Mouse (Mus musculus) small intestine, adult 2 months (tissue): ENCODE data around the gene Zfp36l1. TPM values are rescaled to one million over a fixed set of nuclear protein-coding genes. Genes with fewer than 3 reads are reported as not detected.

Experiments used
- H3K27ac ChIP-seq: fragments of 200-500 bp; 2 replicates; pipeline ENCODE4 v1.5.1; 2012; ENCODE audit warnings: low read depth, low read length, control low read depth, inconsistent platforms; ENCODE audit not compliant: insufficient read depth
- H3K27me3 ChIP-seq: fragments of 200-500 bp; 2 replicates; pipeline ENCODE4 v1.6.1; 2012; ENCODE audit warnings: mild to moderate bottlenecking, moderate library complexity, low read length, inconsistent platforms; ENCODE audit not compliant: control insufficient read depth, insufficient read depth
- H3K36me3 ChIP-seq: fragments of 200-500 bp; 2 replicates; pipeline ENCODE4 v1.6.1; 2012; ENCODE audit warnings: mild to moderate bottlenecking, low read length, control low read depth, inconsistent platforms; ENCODE audit not compliant: control insufficient read depth, insufficient read depth
- H3K4me1 ChIP-seq: fragments of 200-500 bp; 2 replicates; pipeline ENCODE4 v1.6.1; 2012; ENCODE audit warnings: low read length, inconsistent platforms, mixed read lengths; ENCODE audit not compliant: control insufficient read depth, insufficient read depth, insufficient read length
- H3K4me3 ChIP-seq: fragments of 200-500 bp; 2 replicates; pipeline ENCODE4 v1.5.1; 2012; ENCODE audit warnings: low read depth, mild to moderate bottlenecking, control low read depth, inconsistent platforms, low read length, moderate library complexity
- CTCF ChIP-seq: fragments of 200-500 bp; IDR thresholded peaks from 2 replicates; pipeline ENCODE4 v1.5.1; 2012; ENCODE audit warnings: low read depth, mild to moderate bottlenecking, control low read depth, inconsistent platforms, low read length, moderate library complexity, mixed read lengths; ENCODE audit not compliant: insufficient replicate concordance, insufficient read length; ENCODE audit errors: extremely low read depth
- POLR2A ChIP-seq: fragments of 200-500 bp; IDR thresholded peaks from 2 replicates; pipeline ENCODE4 v1.6.1; 2012; ENCODE audit warnings: low read depth, mild to moderate bottlenecking, control low read depth, inconsistent platforms, low read length, moderate library complexity
- WGBS: fragments of 180-500 bp; shearing (Covaris S2); methylation state at CpG from one replicate; pipeline ENCODE4 v1.1.7; 2018; 5-methylcytosine and 5-hydroxymethylcytosine counted together
- polyA plus RNA-seq: library from polyadenylated mRNA; depleted of rRNA; stranded (reverse); fragments of >200 nt; gene quantifications from 2 replicates; pipeline ENCODE4 v1.2.3, GENCODE M21; 2012

Gene Zfp36l1
- polyA plus RNA-seq, 1 experiment, result 118 TPM

- no peak for TF ChIP-seq CTCF
- TF ChIP-seq POLR2A, result no peak
- H3K27me3 ChIP-seq, result no peaks in the 10 kb centered on the region
- H3K27ac ChIP-seq, result no peak overlapping the region
- peaks cover 15% of the 10 kb centered on the region; the same call in 1 of the 2 replicates for H3K4me1 ChIP-seq
- 27% methylated on average over 8 of the region's 8 CpGs for WGBS
- H3K4me3 ChIP-seq, result no peak overlapping the region
- H3K36me3 ChIP-seq, result no peaks in the 10 kb centered on the region
These were observed 21.7 kb downstream of the Zfp36l1 start for GRCm38 (mm10) chr12:80091080-80091479.

- WGBS, result 81% methylated on average over 5 of the region's 5 CpGs
- TF ChIP-seq POLR2A, result no peak
- TF ChIP-seq CTCF, result no peak
- Histone ChIP-seq H3K36me3 (no peaks in the 10 kb centered on the region), H3K27me3 (no peaks in the 10 kb centered on the region), H3K4me3 (no peak overlapping the region), H3K27ac (peak overlapping the region; percentile 29; the same call in 1 of the 2 replicates), H3K4me1 (peaks cover 15% of the 10 kb centered on the region; the same call in 1 of the 2 replicates)
These were observed 22.3 kb downstream of the Zfp36l1 start for GRCm38 (mm10) chr12:80090529-80090928.

GRCm38 (mm10) chr12:80088143-80088542 is 24.7 kb downstream of the Zfp36l1 start:
- 34% methylated on average over 4 of the region's 4 CpGs for WGBS
- H3K36me3 ChIP-seq, result no peaks in the 10 kb centered on the region

GRCm38 (mm10) chr12:80084446-80085112 is 28.2 kb downstream of the Zfp36l1 start:
- WGBS, result 31% methylated on average over 7 of the region's 7 CpGs
- no peak overlapping the region for H3K4me3 ChIP-seq
- H3K4me1 ChIP-seq, result peaks cover 23% of the 10 kb centered on the region; the same call in 1 of the 2 replicates
- H3K27ac ChIP-seq, result peak overlapping the region; percentile 69
- no peaks in the 10 kb centered on the region for H3K36me3 ChIP-seq
- TF ChIP-seq CTCF (no peak), POLR2A (no peak)
- no peaks in the 10 kb centered on the region for H3K27me3 ChIP-seq

More at GRCm38 (mm10) chr12:80088143-80088542, 24.7 kb downstream of the Zfp36l1 start:
- Histone ChIP-seq H3K4me3 (no peak overlapping the region), H3K27me3 (no peaks in the 10 kb centered on the region), H3K4me1 (peaks cover 29% of the 10 kb centered on the region; the same call in 1 of the 2 replicates), H3K27ac (peak overlapping the region; percentile 88)
- TF ChIP-seq CTCF (no peak), POLR2A (no peak)

- Histone ChIP-seq H3K27me3 (no peaks in the 10 kb centered on the region), H3K36me3 (no peaks in the 10 kb centered on the region), H3K27ac (peak overlapping the region; percentile 69), H3K4me1 (peaks cover 23% of the 10 kb centered on the region; the same call in 1 of the 2 replicates), H3K4me3 (no peak overlapping the region)
- no peak for TF ChIP-seq CTCF
- no peak for TF ChIP-seq POLR2A
- 10% methylated on average over 3 of the region's 3 CpGs for WGBS
These were observed 28.9 kb downstream of the Zfp36l1 start for GRCm38 (mm10) chr12:80083937-80084336.

GRCm38 (mm10) chr12:80083133-80083821 is 29.5 kb downstream of the Zfp36l1 start:
- Histone ChIP-seq H3K36me3 (no peaks in the 10 kb centered on the region), H3K27ac (peak overlapping the region; percentile 53), H3K4me3 (no peak overlapping the region), H3K27me3 (no peaks in the 10 kb centered on the region), H3K4me1 (peaks cover 21% of the 10 kb centered on the region; the same call in 1 of the 2 replicates)
- TF ChIP-seq POLR2A (no peak), CTCF (peak; percentile 11; the same call in 1 of the 2 replicates)
- 56% methylated on average over 7 of the region's 7 CpGs for WGBS

- H3K36me3 ChIP-seq, result no peaks in the 10 kb centered on the region
- no peak overlapping the region for H3K4me3 ChIP-seq
- H3K27ac ChIP-seq, result no peak overlapping the region
- 71% methylated on average over 4 of the region's 4 CpGs for WGBS
- no peaks in the 10 kb centered on the region for H3K27me3 ChIP-seq
- TF ChIP-seq CTCF (no peak), POLR2A (no peak)
- H3K4me1 ChIP-seq, result peaks cover 18% of the 10 kb centered on the region; the same call in 1 of the 2 replicates
These were observed 30.1 kb downstream of the Zfp36l1 start for GRCm38 (mm10) chr12:80082730-80083129.
